Mouse (Mus musculus): ENCODE data around the gene Suclg2. TPM values are rescaled to one million over a fixed set of nuclear protein-coding genes. Genes with fewer than 3 reads are reported as not detected.

Gene Suclg2
- polyA plus RNA-seq, 1 experiment from 2014 or later: 18.3 TPM

GRCm38 (mm10) chr6:95653662-95654061, 64.9 kb downstream of the Suclg2 start:
- no peak overlapping the region for H3K9ac ChIP-seq (ENCODE audit: low read depth, low read length)
- H3K4me2 ChIP-seq (ENCODE audit: low read length): no peak overlapping the region
- WGBS: 94% methylated on average over 3 of the region's 3 CpGs
- no peak overlapping the region for H3K27ac ChIP-seq (ENCODE audit: low read depth, low read length)
- H3K36me3 ChIP-seq (ENCODE audit: control insufficient read depth, insufficient read depth, low read length): no peaks in the 10 kb centered on the region
- no peaks in the 10 kb centered on the region for H3K27me3 ChIP-seq (replicated peaks; ENCODE audit: control insufficient read depth, insufficient read depth, low read length)
- no peak overlapping the region for H3K4me3 ChIP-seq (ENCODE audit: low read length)
- no peak for ATAC-seq
- H3K4me1 ChIP-seq (ENCODE audit: control insufficient read depth, insufficient read depth, low read depth, low read length): peaks cover 7% of the 10 kb centered on the region; the same call in 1 of the 2 replicates
- no peaks in the 10 kb centered on the region for H3K9me3 ChIP-seq (ENCODE audit: control insufficient read depth, low read length)

- H3K4me1 ChIP-seq (ENCODE audit: control insufficient read depth, insufficient read depth, low read depth, low read length): peaks cover 7% of the 10 kb centered on the region; the same call in 1 of the 2 replicates
- 84% methylated on average over 6 of the region's 6 CpGs for WGBS
- no peak overlapping the region for H3K4me3 ChIP-seq (ENCODE audit: low read length)
Measured at GRCm38 (mm10) chr6:95652774-95653173, 65.8 kb downstream of the Suclg2 start.

DNA sequence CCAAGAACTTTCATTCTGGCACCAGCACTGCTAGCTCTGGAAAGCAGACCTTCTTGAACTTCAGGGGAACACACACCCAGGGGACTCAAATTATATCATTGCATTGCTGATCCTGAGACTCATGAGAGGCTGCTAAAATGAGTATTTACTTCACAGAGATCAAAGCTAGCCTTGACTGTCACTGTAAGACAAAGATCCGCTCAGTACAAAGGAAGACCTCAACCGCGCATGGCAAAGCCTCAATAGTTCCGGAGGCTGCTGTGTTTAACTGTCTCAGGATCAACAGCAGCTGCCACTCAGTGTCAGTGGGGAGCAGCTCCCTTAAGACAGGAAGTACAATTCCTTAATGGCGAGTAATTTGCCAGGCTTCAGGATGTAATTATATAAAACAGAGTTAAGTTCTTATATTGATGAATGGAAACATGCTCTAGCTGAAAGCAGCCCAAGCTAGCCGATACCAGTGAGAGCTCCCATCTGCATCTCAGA, 67.2 kb downstream of the Suclg2 start:
- 13% methylated on average over 6 of the region's 6 CpGs for WGBS
- ATAC-seq: peak; percentile 40; the same call in 1 of the 2 replicates

More at GRCm38 (mm10) chr6:95652774-95653173, 65.8 kb downstream of the Suclg2 start:
- no peak overlapping the region for H3K4me2 ChIP-seq (ENCODE audit: low read length)
- H3K9me3 ChIP-seq (ENCODE audit: control insufficient read depth, low read length): no peaks in the 10 kb centered on the region
- H3K36me3 ChIP-seq (ENCODE audit: control insufficient read depth, insufficient read depth, low read length): no peaks in the 10 kb centered on the region
- no peak overlapping the region for H3K27ac ChIP-seq (ENCODE audit: low read depth, low read length)
- H3K27me3 ChIP-seq (replicated peaks; ENCODE audit: control insufficient read depth, insufficient read depth, low read length): no peaks in the 10 kb centered on the region
- ATAC-seq: no peak
- H3K9ac ChIP-seq (ENCODE audit: low read depth, low read length): no peak overlapping the region

DNA sequence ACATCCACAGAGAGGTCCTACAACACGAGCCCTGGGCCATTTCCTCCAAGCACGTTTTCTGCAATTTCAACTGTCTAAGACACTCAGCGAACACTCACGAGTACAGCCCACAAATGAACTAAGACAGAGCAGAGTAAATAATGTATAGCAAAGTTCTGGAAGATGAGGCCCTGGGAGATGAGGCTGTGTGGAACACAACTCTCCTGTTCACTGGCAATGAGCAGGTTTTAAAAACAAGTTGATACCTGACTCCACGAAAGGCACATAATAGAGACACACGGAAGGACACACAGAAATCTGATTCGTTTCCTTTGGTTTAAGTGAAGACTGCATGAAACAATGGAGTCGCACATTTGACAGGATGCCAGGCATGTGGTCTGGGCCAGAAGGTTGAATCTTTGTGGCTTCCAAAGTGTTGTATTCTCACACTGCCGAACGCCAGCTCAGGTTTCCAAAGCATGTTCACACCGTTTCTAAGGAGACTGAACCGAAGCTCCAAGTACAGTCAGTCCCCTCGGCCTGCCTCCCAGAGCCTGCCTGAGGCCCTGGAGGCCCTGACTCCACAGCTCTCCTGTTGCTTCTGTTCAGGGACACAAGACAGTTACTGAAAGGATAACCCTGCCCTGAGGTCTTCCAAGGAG, 68.4 kb downstream of the Suclg2 start:
- no peaks in the 10 kb centered on the region for H3K9me3 ChIP-seq (ENCODE audit: control insufficient read depth, low read length)
- no peak overlapping the region for H3K4me2 ChIP-seq (ENCODE audit: low read length)
- H3K4me1 ChIP-seq (ENCODE audit: control insufficient read depth, insufficient read depth, low read depth, low read length): peaks cover 7% of the 10 kb centered on the region; the same call in 1 of the 2 replicates
- H3K27me3 ChIP-seq (replicated peaks; ENCODE audit: control insufficient read depth, insufficient read depth, low read length): no peaks in the 10 kb centered on the region
- no peak overlapping the region for H3K9ac ChIP-seq (ENCODE audit: low read depth, low read length)
- H3K27ac ChIP-seq (ENCODE audit: low read depth, low read length): no peak overlapping the region
- WGBS: 44% methylated on average over 13 of the region's 13 CpGs
- H3K4me3 ChIP-seq (ENCODE audit: low read length): no peak overlapping the region
- no peaks in the 10 kb centered on the region for H3K36me3 ChIP-seq (ENCODE audit: control insufficient read depth, insufficient read depth, low read length)
- ATAC-seq: no peak

More for the DNA sequence above, 67.2 kb downstream of the Suclg2 start:
- H3K27me3 ChIP-seq (replicated peaks; ENCODE audit: control insufficient read depth, insufficient read depth, low read length): no peaks in the 10 kb centered on the region
- no peak overlapping the region for H3K27ac ChIP-seq (ENCODE audit: low read depth, low read length)
- H3K9ac ChIP-seq (ENCODE audit: low read depth, low read length): no peak overlapping the region; the same call in 1 of the 2 replicates
- H3K9me3 ChIP-seq (ENCODE audit: control insufficient read depth, low read length): no peaks in the 10 kb centered on the region
- peaks cover 7% of the 10 kb centered on the region; the same call in 1 of the 2 replicates for H3K4me1 ChIP-seq (ENCODE audit: control insufficient read depth, insufficient read depth, low read depth, low read length)
- no peak overlapping the region for H3K4me3 ChIP-seq (ENCODE audit: low read length)
- peak overlapping the region; percentile 18; the same call in 1 of the 2 replicates for H3K4me2 ChIP-seq (ENCODE audit: low read length)
- H3K36me3 ChIP-seq (ENCODE audit: control insufficient read depth, insufficient read depth, low read length): no peaks in the 10 kb centered on the region

DNA sequence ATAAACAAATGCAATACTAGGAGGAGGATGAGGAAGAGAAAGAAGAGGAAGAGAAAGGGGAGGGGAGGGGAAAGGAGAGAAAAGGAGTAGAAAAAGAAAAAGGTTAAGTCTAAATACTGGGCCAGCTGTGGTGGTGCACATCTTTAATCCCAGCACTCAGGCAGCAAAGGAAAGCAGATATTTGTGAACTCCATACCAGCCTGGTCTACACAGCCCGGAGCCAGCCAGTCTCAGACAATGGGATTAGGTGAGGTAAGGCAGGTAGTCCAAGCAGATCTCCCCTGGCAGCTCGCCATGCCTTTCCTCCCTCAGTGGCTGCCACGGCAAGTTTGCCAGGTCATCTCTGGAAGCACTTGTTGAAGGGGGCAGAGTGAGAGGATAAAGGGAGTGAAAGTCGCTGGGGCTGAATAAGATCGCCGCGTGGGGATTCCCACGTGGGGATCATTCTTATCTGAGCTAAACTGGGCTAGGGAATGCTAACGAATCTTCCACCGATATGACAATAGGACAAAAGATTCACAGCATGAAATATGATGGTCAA, 69.4 kb downstream of the Suclg2 start:
- H3K27me3 ChIP-seq (replicated peaks; ENCODE audit: control insufficient read depth, insufficient read depth, low read length): no peaks in the 10 kb centered on the region
- no peak overlapping the region for H3K27ac ChIP-seq (ENCODE audit: low read depth, low read length)
- H3K4me1 ChIP-seq (ENCODE audit: control insufficient read depth, insufficient read depth, low read depth, low read length): peaks cover 7% of the 10 kb centered on the region; the same call in 1 of the 2 replicates
- H3K4me3 ChIP-seq (ENCODE audit: low read length): no peak overlapping the region
- 62% methylated on average over 10 of the region's 10 CpGs for WGBS
- no peaks in the 10 kb centered on the region for H3K36me3 ChIP-seq (ENCODE audit: control insufficient read depth, insufficient read depth, low read length)
- no peaks in the 10 kb centered on the region for H3K9me3 ChIP-seq (ENCODE audit: control insufficient read depth, low read length)
- no peak for ATAC-seq
- H3K9ac ChIP-seq (ENCODE audit: low read depth, low read length): no peak overlapping the region
- H3K4me2 ChIP-seq (ENCODE audit: low read length): no peak overlapping the region

GRCm38 (mm10) chr6:95637416-95637815, 81.2 kb downstream of the Suclg2 start:
- Histone ChIP-seq H3K9ac (ENCODE audit: low read depth, low read length) (no peak overlapping the region), H3K4me2 (ENCODE audit: low read length) (no peak overlapping the region), H3K4me3 (ENCODE audit: low read length) (no peak overlapping the region), H3K27ac (ENCODE audit: low read depth, low read length) (no peak overlapping the region), H3K4me1 (ENCODE audit: control insufficient read depth, insufficient read depth, low read depth, low read length) (no peaks in the 10 kb centered on the region), H3K9me3 (ENCODE audit: control insufficient read depth, low read length) (no peaks in the 10 kb centered on the region), H3K27me3 (replicated peaks; ENCODE audit: control insufficient read depth, insufficient read depth, low read length) (no peaks in the 10 kb centered on the region), H3K36me3 (ENCODE audit: control insufficient read depth, insufficient read depth, low read length) (no peaks in the 10 kb centered on the region)
- ATAC-seq: no peak
- WGBS: 92% methylated on average over 2 of the region's 2 CpGs

DNA sequence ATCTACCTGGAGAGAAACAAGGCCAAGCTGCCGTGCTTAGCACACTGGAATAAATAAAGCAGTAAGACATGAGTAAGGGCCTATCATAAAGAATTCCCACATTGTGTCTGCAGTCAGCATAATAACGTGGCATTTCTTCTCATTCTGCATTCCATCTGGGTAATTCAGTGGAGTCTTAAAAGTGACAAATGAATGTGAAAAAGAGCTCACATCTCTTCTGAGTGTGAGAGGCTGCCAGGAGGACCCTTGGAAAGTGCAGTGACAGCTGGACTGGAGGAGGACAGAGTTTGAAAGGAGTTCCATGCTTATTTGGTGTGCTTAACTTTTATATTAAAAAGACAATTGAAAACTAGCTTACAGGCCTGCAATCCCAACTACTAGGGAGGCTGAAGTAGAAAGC, 83.2 kb downstream of the Suclg2 start:
- Histone ChIP-seq H3K36me3 (ENCODE audit: control insufficient read depth, insufficient read depth, low read length) (no peaks in the 10 kb centered on the region), H3K4me1 (ENCODE audit: control insufficient read depth, insufficient read depth, low read depth, low read length) (no peaks in the 10 kb centered on the region), H3K27ac (ENCODE audit: low read depth, low read length) (no peak overlapping the region), H3K4me3 (ENCODE audit: low read length) (no peak overlapping the region), H3K9ac (ENCODE audit: low read depth, low read length) (no peak overlapping the region), H3K9me3 (ENCODE audit: control insufficient read depth, low read length) (no peaks in the 10 kb centered on the region), H3K4me2 (ENCODE audit: low read length) (no peak overlapping the region), H3K27me3 (replicated peaks; ENCODE audit: control insufficient read depth, insufficient read depth, low read length) (no peaks in the 10 kb centered on the region)
- ATAC-seq: no peak
- 47% methylated on average over 2 of the region's 2 CpGs for WGBS

GRCm38 (mm10) chr6:95629071-95629470, 89.5 kb downstream of the Suclg2 start:
- Histone ChIP-seq H3K4me1 (ENCODE audit: control insufficient read depth, insufficient read depth, low read depth, low read length) (no peaks in the 10 kb centered on the region), H3K4me2 (ENCODE audit: low read length) (no peak overlapping the region), H3K36me3 (ENCODE audit: control insufficient read depth, insufficient read depth, low read length) (no peaks in the 10 kb centered on the region), H3K4me3 (ENCODE audit: low read length) (no peak overlapping the region), H3K27ac (ENCODE audit: low read depth, low read length) (no peak overlapping the region), H3K27me3 (replicated peaks; ENCODE audit: control insufficient read depth, insufficient read depth, low read length) (no peaks in the 10 kb centered on the region), H3K9ac (ENCODE audit: low read depth, low read length) (no peak overlapping the region), H3K9me3 (ENCODE audit: control insufficient read depth, low read length) (no peaks in the 10 kb centered on the region)
- 95% methylated on average over 7 of the region's 7 CpGs for WGBS
- no peak for ATAC-seq

DNA sequence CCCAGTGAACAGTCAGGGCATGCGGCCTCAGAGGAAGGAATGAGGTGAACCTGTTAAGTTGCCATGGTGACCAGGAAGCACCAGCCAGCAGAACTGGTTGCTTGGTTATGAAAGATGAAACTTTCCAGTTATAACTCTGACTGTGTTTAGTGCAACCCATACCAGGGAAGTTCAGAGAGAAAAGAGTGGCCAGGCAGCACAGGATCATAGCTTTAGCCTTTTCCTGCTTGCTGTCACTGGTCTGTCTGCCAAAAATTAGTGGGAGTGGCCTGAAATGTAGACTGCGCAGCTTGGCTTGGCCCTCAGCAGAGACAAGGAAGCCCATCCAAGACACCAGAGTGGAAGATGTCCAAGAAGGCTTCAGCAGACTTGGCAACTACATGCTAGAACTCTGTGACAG, 96.8 kb downstream of the Suclg2 start:
- no peaks in the 10 kb centered on the region for H3K36me3 ChIP-seq (ENCODE audit: control insufficient read depth, insufficient read depth, low read length)
- no peaks in the 10 kb centered on the region for H3K9me3 ChIP-seq (ENCODE audit: control insufficient read depth, low read length)
- ATAC-seq: peak; percentile 88
- H3K27ac ChIP-seq (ENCODE audit: low read depth, low read length): no peak overlapping the region
- no peaks in the 10 kb centered on the region for H3K27me3 ChIP-seq (replicated peaks; ENCODE audit: control insufficient read depth, insufficient read depth, low read length)
- WGBS: 47% methylated on average over 2 of the region's 2 CpGs
- H3K4me1 ChIP-seq (ENCODE audit: control insufficient read depth, insufficient read depth, low read depth, low read length): peaks cover 4% of the 10 kb centered on the region
- no peak overlapping the region for H3K4me3 ChIP-seq (ENCODE audit: low read length)
- no peak overlapping the region for H3K9ac ChIP-seq (ENCODE audit: low read depth, low read length)
- no peak overlapping the region for H3K4me2 ChIP-seq (ENCODE audit: low read length)

Measured in hindbrain, embryonic 16.5 days (tissue).